In the genomic region with DNA sequence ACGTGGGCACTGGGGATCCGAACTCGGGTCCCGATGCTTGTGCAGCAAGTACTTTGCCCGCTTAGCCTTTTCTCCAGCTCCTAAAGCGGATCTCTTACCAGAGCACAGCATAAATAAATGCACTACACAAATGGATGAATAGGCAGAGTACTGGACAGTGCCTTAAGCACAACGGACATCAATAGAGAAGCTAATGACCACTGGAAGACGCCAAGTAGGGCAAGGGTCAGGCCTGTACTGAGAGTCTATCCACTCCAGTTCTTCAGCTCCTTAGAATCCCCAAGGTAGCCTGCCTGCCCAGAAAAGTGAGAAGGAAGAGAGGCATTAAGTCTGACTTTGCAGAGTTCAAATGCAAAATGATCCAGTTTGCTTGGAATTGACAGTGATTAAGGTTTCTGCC, we compare ENCODE assay signal across 14 mouse cellular contexts.
DNase-seq lines count a peak whose midpoint lies in the region.
"Had no signal": no experiment of that assay in that cellular context is flagged by ENCODE, and none has a peak within 500 bp of the region (broad histone marks: within the 10 kb centered on the region; RNA-seq: fewer than 3 reads in every experiment).

No protein-coding gene starts in this region.

- intact Hi-C loops in heart, postnatal 14 days (cut with DNase I): no loop called here
- intact Hi-C loops in heart, postnatal 25 days (cut with DNase I): no loop called here

- peak; percentile 42 for DNase-seq in adrenal gland, postnatal 10 days
- no peak for DNase-seq in adrenal gland, postnatal 36 days
- peak; percentile 7 to 33 for DNase-seq in heart, postnatal 14 days
- DNase-seq in heart, postnatal 25 days (ENCODE audit: low spot score): no peak
- DNase-seq in layer of hippocampus, adult 9-11 months: peak; percentile 4
- DNase-seq in layer of hippocampus, postnatal 36 days: no peak
- peak; percentile 43 to 54 for DNase-seq in kidney, adult 8-10 months
- DNase-seq in Muller cell, postnatal 12 days (ENCODE audit: inconsistent ontology term): no peak
- DNase-seq: adrenal gland, postnatal 25 days; cerebellum, adult 2 months; forebrain, postnatal 0 days; lung, adult 18-20 months; lung, postnatal 4 days; thymus, postnatal 4 days had no signal

Comparison
In these comparisons a context has a peak if more than half of its experiments do, and no peak if none do; other contexts are left out.
1. DNase-seq: peak in adrenal gland, postnatal 10 days (single experiment), heart, postnatal 14 days (2 of 2), layer of hippocampus, adult 9-11 months (single experiment) and kidney, adult 8-10 months (2 of 2); none in adrenal gland, postnatal 36 days (0 of 2), heart, postnatal 25 days (single experiment), layer of hippocampus, postnatal 36 days (0 of 2) and Muller cell, postnatal 12 days (single experiment).